Comparison of ENCODE assay signal across 8 mouse cellular contexts in genomic region chr5:139084831-139085519, GRCm38 (mm10).
DNase-seq lines count a peak whose midpoint lies in the region; ATAC-seq and TF ChIP-seq lines count a peak whose summit lies in the region.

No protein-coding gene starts in this region.

- no peak overlapping the region for H3K4me2 ChIP-seq in forebrain, postnatal 0 days (ENCODE audit: low read depth)
- no peak overlapping the region for H3K4me2 ChIP-seq in forebrain, embryonic 16.5 days (ENCODE audit: low read length)
- no peak overlapping the region for H3K4me2 ChIP-seq in kidney, postnatal 0 days (ENCODE audit: low read length)
- H3K4me2 ChIP-seq in midbrain, postnatal 0 days (ENCODE audit: low read depth, low read length, poor library complexity, severe bottlenecking) = no peak overlapping the region

- H3K4me1 ChIP-seq in forebrain, postnatal 0 days (ENCODE audit: insufficient read depth) = no peaks in the 10 kb centered on the region
- H3K4me1 ChIP-seq in forebrain, embryonic 16.5 days (replicated peaks; ENCODE audit: control insufficient read depth, insufficient read depth, low read length) = peaks cover 2% of the 10 kb centered on the region; the same call in 1 of the 2 replicates
- peaks cover 7% of the 10 kb centered on the region; the same call in 1 of the 2 replicates for H3K4me1 ChIP-seq in kidney, postnatal 0 days (replicated peaks; ENCODE audit: insufficient read depth, low read length)
- H3K4me1 ChIP-seq in midbrain, postnatal 0 days (ENCODE audit: insufficient read depth, low read length) = no peaks in the 10 kb centered on the region

- peak; percentile 44; the same call in 1 of the 2 replicates for ATAC-seq in forebrain, postnatal 0 days
- ATAC-seq in forebrain, embryonic 16.5 days = no peak
- ATAC-seq in kidney, postnatal 0 days (replicated peaks; ENCODE audit: low FRiP score, low read depth) = peak; percentile 62; the same call in 1 of the 2 replicates
- no peak for ATAC-seq in midbrain, postnatal 0 days (ENCODE audit: low FRiP score)
- ATAC-seq in erythroblast, adult 5-6 weeks (replicated peaks; ENCODE audit: low FRiP score, poor library complexity, severe bottlenecking) = no peak

- no peak for DNase-seq in forebrain, postnatal 0 days
- DNase-seq in A20 (ENCODE audit: low read depth, low spot score) = peak; percentile 50
- peak; percentile 85 for DNase-seq in brain, adult 2 months (ENCODE audit: low read depth, low spot score)
- peak; percentile 36 to 47 for DNase-seq in heart, adult 9 months (ENCODE audit: low spot score in 2 of 2)
- peak; percentile 74 for DNase-seq in kidney, postnatal 0 days (ENCODE audit: low spot score)
- peak; percentile 49 for DNase-seq in midbrain, postnatal 0 days (ENCODE audit: low spot score)

- peak; percentile 63 for TF ChIP-seq CTCF in forebrain, postnatal 0 days (IDR thresholded peaks at IDR 0.05; ENCODE audit: low read depth)
- TF ChIP-seq CTCF in kidney, postnatal 0 days (IDR thresholded peaks at IDR 0.05; ENCODE audit: low read depth) = peak; percentile 84
- peak; percentile 71 for TF ChIP-seq CTCF in midbrain, postnatal 0 days (IDR thresholded peaks at IDR 0.05)

- H3K9ac ChIP-seq in forebrain, postnatal 0 days = no peak overlapping the region
- H3K9ac ChIP-seq in forebrain, embryonic 16.5 days (replicated peaks; ENCODE audit: low read depth, low read length) = no peak overlapping the region
- H3K9ac ChIP-seq in kidney, postnatal 0 days (ENCODE audit: low read depth, low read length) = no peak overlapping the region
- no peak overlapping the region for H3K9ac ChIP-seq in midbrain, postnatal 0 days (replicated peaks; ENCODE audit: low read length, poor library complexity, severe bottlenecking)

- WGBS in forebrain, postnatal 0 days = 77% methylated on average over 7 of the region's 7 CpGs
- 76% methylated on average over 7 of the region's 7 CpGs for WGBS in forebrain, embryonic 16.5 days
- WGBS in kidney, postnatal 0 days = 61% methylated on average over 7 of the region's 7 CpGs
- 76% methylated on average over 7 of the region's 7 CpGs for WGBS in midbrain, postnatal 0 days

- no peak overlapping the region for H3K4me3 ChIP-seq in forebrain, postnatal 0 days (ENCODE audit: low read depth, low read length)
- H3K4me3 ChIP-seq in forebrain, embryonic 16.5 days (replicated peaks; ENCODE audit: low read length) = no peak overlapping the region
- no peak overlapping the region for H3K4me3 ChIP-seq in kidney, postnatal 0 days (replicated peaks; ENCODE audit: low read depth, low read length)
- H3K4me3 ChIP-seq in midbrain, postnatal 0 days (ENCODE audit: low read depth, low read length) = no peak overlapping the region

- H3K9me3 ChIP-seq in forebrain, postnatal 0 days (ENCODE audit: low read length) = no peaks in the 10 kb centered on the region
- no peaks in the 10 kb centered on the region for H3K9me3 ChIP-seq in forebrain, embryonic 16.5 days (ENCODE audit: control insufficient read depth, low read length)
- H3K9me3 ChIP-seq in kidney, postnatal 0 days (replicated peaks; ENCODE audit: low read length) = no peaks in the 10 kb centered on the region
- no peaks in the 10 kb centered on the region for H3K9me3 ChIP-seq in midbrain, postnatal 0 days (ENCODE audit: low read length)

- H3K36me3 ChIP-seq in forebrain, postnatal 0 days (ENCODE audit: insufficient read depth) = peaks cover 6% of the 10 kb centered on the region
- H3K36me3 ChIP-seq in forebrain, embryonic 16.5 days (ENCODE audit: control insufficient read depth, insufficient read depth) = no peaks in the 10 kb centered on the region
- no peaks in the 10 kb centered on the region for H3K36me3 ChIP-seq in kidney, postnatal 0 days (ENCODE audit: insufficient read depth, low read length)
- peaks cover 26% of the 10 kb centered on the region for H3K36me3 ChIP-seq in midbrain, postnatal 0 days (ENCODE audit: insufficient read depth, low read length)

- no peak overlapping the region for H3K27ac ChIP-seq in forebrain, postnatal 0 days (ENCODE audit: low read depth, low read length)
- no peak overlapping the region for H3K27ac ChIP-seq in forebrain, embryonic 16.5 days (ENCODE audit: low read length)
- no peak overlapping the region for H3K27ac ChIP-seq in kidney, postnatal 0 days
- no peak overlapping the region for H3K27ac ChIP-seq in midbrain, postnatal 0 days (ENCODE audit: low read depth, low read length)

- no peaks in the 10 kb centered on the region for H3K27me3 ChIP-seq in forebrain, postnatal 0 days (ENCODE audit: insufficient read depth, low read length)
- no peaks in the 10 kb centered on the region for H3K27me3 ChIP-seq in forebrain, embryonic 16.5 days (replicated peaks; ENCODE audit: control insufficient read depth, insufficient read depth, low read length)
- H3K27me3 ChIP-seq in kidney, postnatal 0 days (ENCODE audit: insufficient read depth, low read length) = no peaks in the 10 kb centered on the region
- no peaks in the 10 kb centered on the region for H3K27me3 ChIP-seq in midbrain, postnatal 0 days (ENCODE audit: insufficient read depth, low read length)

Comparison
In these comparisons a context has a peak if more than half of its experiments do, and no peak if none do; other contexts are left out.
1. ATAC-seq: peak in forebrain, postnatal 0 days (single experiment) and kidney, postnatal 0 days (single experiment); none in forebrain, embryonic 16.5 days (single experiment), midbrain, postnatal 0 days (single experiment) and erythroblast, adult 5-6 weeks (single experiment).
2. Peak in every context shown above with its lines, with median percentiles within 50 percentile points of each other: CTCF ChIP-seq.